Mouse (Mus musculus) kidney, adult 2 months (tissue): Measurements from ENCODE around the gene Snx19.

Experiments
- CTCF ChIP-seq: fragments of 200-500 bp; conservative IDR thresholded peaks from 2 replicates; pipeline ENCODE4 v1.5.1; 2011; ENCODE audit warnings: low read depth, mild to moderate bottlenecking, control low read depth, low read length, moderate library complexity, mixed read lengths; ENCODE audit not compliant: insufficient read depth, insufficient read length
- POLR2A ChIP-seq: fragments of 200-500 bp; IDR thresholded peaks from one replicate; pipeline ENCODE4 v1.6.1; 2011; ENCODE audit warnings: low read depth, low read length, control low read depth

DNA sequence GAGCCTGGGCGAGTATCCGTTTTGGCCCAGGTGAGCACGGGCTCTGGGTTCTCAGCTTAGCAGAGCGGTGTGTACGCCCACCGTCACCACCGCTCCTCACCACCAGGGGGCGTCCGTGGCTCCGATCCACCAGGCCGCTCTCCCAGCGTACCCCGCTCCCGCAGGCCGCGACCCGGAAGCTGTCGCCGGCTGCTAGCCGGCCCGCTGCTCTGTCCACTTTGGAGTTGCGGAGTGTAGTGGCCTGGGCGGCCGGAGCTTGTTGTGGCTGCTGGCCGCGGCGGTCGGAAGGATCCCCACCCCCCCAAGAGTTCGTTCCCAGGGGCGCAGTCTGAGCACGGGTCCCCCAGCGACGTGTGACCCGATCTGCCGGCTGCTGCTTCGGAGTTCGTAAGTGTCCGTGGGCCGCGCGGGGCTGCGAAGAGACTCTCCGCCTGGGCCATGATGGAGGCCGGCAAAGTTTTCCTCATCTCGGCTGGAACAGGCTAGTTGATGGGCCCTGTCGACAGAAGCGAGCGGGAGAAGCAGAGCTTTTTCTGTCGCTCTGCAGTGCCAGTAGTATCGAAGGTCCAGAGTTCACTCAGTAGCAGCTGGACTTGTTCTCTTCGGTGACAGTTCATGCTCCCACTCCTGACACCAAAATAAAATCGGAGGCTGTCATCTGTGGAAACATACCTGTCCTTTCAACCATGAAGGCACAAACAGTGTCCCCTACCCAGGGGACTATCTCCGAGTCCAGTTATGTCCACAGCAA lies at the start of gene Snx19:
- TF ChIP-seq CTCF = peak; percentile 89
- no peak for TF ChIP-seq POLR2A
